Mouse (Mus musculus) embryonic facial prominence, embryonic 11.5 days (tissue): Measurements from ENCODE around the gene P4hb. TPM values are rescaled to one million over a fixed set of nuclear protein-coding genes. Genes with fewer than 3 reads are reported as not detected.
"Not testable (repeated sequence)": the region's sequence is repeated elsewhere in the genome, so short reads cannot be mapped to it uniquely, and the experiment has no call there.

Source experiments
- ATAC-seq: fragments of 200-750 bp; cut with Nextera tagmentation; replicated peaks from 2 replicates; pipeline ENCODE4 v1.8.0; 2017; ENCODE audit warnings: low read depth; ENCODE audit not compliant: insufficient number of reproducible peaks, low FRiP score, low TSS enrichment
- DNase-seq: peaks from one replicate; pipeline ENCODE4 v3.0.0-alpha.2; 2015; ENCODE audit warnings: low spot score
- H3K27ac ChIP-seq: fragments of 300-500 bp; sonication (generic); replicated peaks from 2 replicates; pipeline ENCODE4 v1.5.1; 2014; ENCODE audit warnings: mild to moderate bottlenecking, low read depth, low read length, control low read depth
- H3K27me3 ChIP-seq: fragments of 300-500 bp; sonication (generic); 2 replicates; pipeline ENCODE4 v1.6.1; 2014; ENCODE audit warnings: mild to moderate bottlenecking, low read length, moderate library complexity, mixed read lengths; ENCODE audit not compliant: control insufficient read depth, insufficient read depth
- H3K36me3 ChIP-seq: fragments of 300-500 bp; sonication (generic); replicated peaks from 2 replicates; pipeline ENCODE4 v1.6.1; 2014; ENCODE audit warnings: low read depth, mild to moderate bottlenecking, low read length, moderate library complexity, mixed read lengths; ENCODE audit not compliant: control insufficient read depth, insufficient read depth
- H3K4me1 ChIP-seq: fragments of 300-500 bp; sonication (generic); 2 replicates; pipeline ENCODE4 v1.6.1; 2014; ENCODE audit warnings: low read length, mixed read lengths; ENCODE audit not compliant: control insufficient read depth, insufficient read depth
- H3K4me2 ChIP-seq: fragments of 300-500 bp; sonication (generic); 2 replicates; pipeline ENCODE4 v1.6.1; 2014; ENCODE audit warnings: low read depth, mild to moderate bottlenecking, control low read depth, low read length, moderate library complexity
- H3K4me3 ChIP-seq: fragments of 300-500 bp; sonication (generic); 2 replicates; pipeline ENCODE4 v1.5.1; 2014; ENCODE audit warnings: low read depth, low read length, control low read depth
- H3K9ac ChIP-seq: fragments of 300-500 bp; sonication (generic); replicated peaks from 2 replicates; pipeline ENCODE4 v1.6.1; 2014; ENCODE audit warnings: mild to moderate bottlenecking, control low read depth, low read length
- H3K9me3 ChIP-seq: fragments of 300-500 bp; sonication (generic); replicated peaks from 2 replicates; pipeline ENCODE4 v1.6.1; 2016; ENCODE audit warnings: mild to moderate bottlenecking, low read length, inconsistent platforms, mixed read lengths; ENCODE audit not compliant: control insufficient read depth
- whole genome bisulfite sequencing: fragments of 180-500 bp; shearing (Covaris S2); extraction: QIAGEN DNeasy Blood & Tissue Kit; methylation state at CpG from one replicate; pipeline ENCODE4 v1.1.7; 2014; 5-methylcytosine and 5-hydroxymethylcytosine counted together
- polyA plus RNA-seq: library from polyadenylated mRNA; unstranded; fragments of >200 nt; fragmentation: Nextera tagmentation; extraction: Ambion mirVana; gene quantifications from 2 replicates; pipeline ENCODE4 v1.2.1, GENCODE M21; 2014

Gene P4hb
- polyA plus RNA-seq, 1 experiment from 2014 or later: 626 TPM

DNA sequence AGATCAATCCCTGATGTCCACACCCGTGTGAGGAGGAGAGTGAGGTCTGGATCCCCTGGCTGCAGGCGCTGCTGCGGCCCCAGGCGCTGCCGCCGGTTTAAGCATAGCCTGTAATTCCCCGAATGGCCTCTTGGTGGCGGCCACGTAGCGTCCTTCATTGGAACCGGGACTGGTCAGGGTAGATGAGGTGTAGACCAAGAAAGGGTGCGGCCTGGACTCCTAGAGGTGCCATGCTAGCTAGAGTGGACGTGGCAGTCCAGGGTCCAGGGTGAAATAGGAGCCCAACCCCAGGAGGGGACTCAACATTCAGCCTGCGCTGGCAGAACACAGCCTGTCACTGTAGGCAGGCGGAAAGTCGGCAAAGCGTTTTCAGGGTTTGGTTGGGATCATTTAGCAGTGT lies 57.4 kb downstream of the P4hb start:
- Histone ChIP-seq H3K27ac (no peak overlapping the region), H3K4me3 (no peak overlapping the region), H3K27me3 (no peaks in the 10 kb centered on the region), H3K4me1 (no peaks in the 10 kb centered on the region; the same call in 1 of the 2 replicates), H3K36me3 (no peaks in the 10 kb centered on the region), H3K4me2 (no peak overlapping the region), H3K9ac (no peak overlapping the region), H3K9me3 (no peaks in the 10 kb centered on the region)
- ATAC-seq (no peak; the same call in 1 of the 2 replicates), DNase-seq (peak; percentile 85)
- WGBS: 18% methylated on average over 17 of the region's 17 CpGs

DNA sequence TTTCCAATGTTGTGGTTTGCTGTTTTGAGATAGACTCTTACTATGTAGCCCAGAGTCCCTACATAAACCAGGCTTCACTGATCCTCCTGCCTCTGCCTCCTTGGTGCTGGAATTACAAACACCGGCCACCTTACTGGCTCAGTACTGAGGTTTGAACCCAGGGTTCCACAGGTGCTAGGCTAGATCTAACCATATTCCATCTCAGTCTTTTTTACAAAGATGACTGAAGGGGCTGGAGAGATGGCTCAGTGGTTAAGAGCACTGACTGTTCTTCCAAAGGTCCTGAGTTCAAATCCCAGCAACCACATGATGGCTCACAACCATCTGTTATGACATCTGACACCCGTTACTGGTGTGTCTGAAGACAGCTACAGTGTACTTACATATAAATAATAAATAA lies 58.8 kb downstream of the P4hb start:
- not testable (repeated sequence) for DNase-seq, ATAC-seq
- 84% methylated on average over 2 of the region's 2 CpGs for WGBS

DNA sequence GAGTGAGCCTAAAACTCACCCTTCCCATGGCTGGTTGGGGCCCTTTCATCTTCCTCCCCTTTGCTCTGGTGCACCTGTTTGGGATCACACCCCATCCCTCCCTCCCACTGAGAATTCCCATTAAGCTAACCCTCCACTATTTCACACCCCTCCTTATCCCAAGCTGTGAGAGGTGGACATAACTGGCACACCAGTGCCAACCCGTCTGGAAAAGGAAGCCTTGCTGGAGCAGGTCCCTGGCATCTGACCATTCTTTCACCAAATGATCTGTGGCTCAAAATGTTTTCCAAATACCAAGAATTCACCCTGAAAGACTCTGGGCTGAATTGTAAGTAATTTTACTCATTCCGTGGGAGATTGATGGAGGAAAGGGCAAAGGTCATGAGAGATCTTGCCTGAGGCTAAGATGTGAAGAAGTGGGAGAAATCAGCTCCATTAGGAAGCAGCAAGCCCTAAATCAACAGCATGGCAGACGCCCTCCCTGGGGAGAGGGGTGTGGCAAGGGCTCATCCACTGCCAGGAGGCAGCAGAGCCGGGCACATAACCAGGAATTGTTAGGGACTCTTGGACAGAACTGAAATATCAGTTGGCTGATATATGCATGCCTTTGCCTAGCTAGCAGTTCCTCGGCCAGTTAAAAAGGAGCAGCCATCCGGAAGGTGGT lies 60.1 kb downstream of the P4hb start:
- no peak overlapping the region for H3K9ac ChIP-seq
- no peak overlapping the region for H3K27ac ChIP-seq
- no peak for ATAC-seq
- H3K9me3 ChIP-seq: no peaks in the 10 kb centered on the region
- no peaks in the 10 kb centered on the region for H3K36me3 ChIP-seq
- H3K27me3 ChIP-seq: no peaks in the 10 kb centered on the region
- DNase-seq: no peak
- no peak overlapping the region for H3K4me2 ChIP-seq
- WGBS: 35% methylated on average over 6 of the region's 6 CpGs
- no peak overlapping the region for H3K4me3 ChIP-seq
- H3K4me1 ChIP-seq: no peaks in the 10 kb centered on the region; the same call in 1 of the 2 replicates

More for the DNA sequence above, 58.8 kb downstream of the P4hb start:
- not testable (repeated sequence) for H3K27me3 ChIP-seq, H3K9me3 ChIP-seq, H3K27ac ChIP-seq, H3K4me3 ChIP-seq, H3K36me3 ChIP-seq, H3K4me1 ChIP-seq, H3K9ac ChIP-seq, H3K4me2 ChIP-seq

DNA sequence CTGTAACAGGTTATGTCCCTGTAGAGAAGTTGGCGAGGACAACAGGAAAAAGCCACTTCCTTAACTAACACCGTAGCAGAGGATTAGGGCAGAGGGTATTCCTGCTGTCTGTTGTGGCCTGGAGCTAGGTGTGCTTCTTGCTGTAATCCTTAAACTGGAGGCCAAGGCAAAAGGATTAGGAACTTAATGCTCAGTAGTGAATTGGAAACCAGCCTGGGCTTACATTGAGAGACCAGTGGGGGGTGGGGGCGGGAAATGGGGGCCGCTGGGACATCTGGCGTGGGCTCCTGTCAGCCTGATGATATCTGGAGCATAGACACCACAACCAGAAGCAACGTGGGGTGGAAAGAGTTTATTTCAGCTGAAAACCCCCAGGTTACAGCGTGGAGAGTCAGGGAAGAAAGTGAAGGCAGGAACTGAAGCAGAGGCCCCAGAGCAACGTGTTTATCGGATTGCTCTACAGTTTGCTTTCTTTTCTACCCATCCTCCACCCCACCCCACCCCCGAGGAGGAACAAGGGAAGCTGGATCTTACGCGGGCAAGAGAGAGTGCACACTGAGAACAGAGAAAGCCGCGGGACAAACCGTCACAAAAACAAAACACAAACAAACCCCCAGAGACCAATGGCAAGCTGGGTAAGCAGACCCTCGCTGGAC lies 62.5 kb downstream of the P4hb start:
- H3K27me3 ChIP-seq: no peaks in the 10 kb centered on the region
- H3K4me1 ChIP-seq: no peaks in the 10 kb centered on the region; the same call in 1 of the 2 replicates
- H3K4me3 ChIP-seq: 0 out of 2 replicates have a peak overlapping the region, but pooled peaks have one; percentile 6
- WGBS: 4% methylated on average over 16 of the region's 16 CpGs
- H3K4me2 ChIP-seq: peak overlapping the region; percentile 40
- peak overlapping the region; percentile 61 for H3K9ac ChIP-seq
- no peaks in the 10 kb centered on the region for H3K9me3 ChIP-seq
- no peaks in the 10 kb centered on the region for H3K36me3 ChIP-seq
- DNase-seq (peak; percentile 48), ATAC-seq (no peak)
- H3K27ac ChIP-seq: no peak overlapping the region; the same call in 1 of the 2 replicates

Other genes starting within 250 kb of the P4hb start
- 3,237 and 3,434 TPM in 2 replicates for gene Actg1, start 224.7 kb downstream of the P4hb start, polyA plus RNA-seq
- gene Fscn2, start 211.7 kb downstream of the P4hb start, polyA plus RNA-seq: 0.20 and 0.28 TPM in 2 replicates
- 20.5 and 24.2 TPM in 2 replicates for gene Faap100, start 194.5 kb downstream of the P4hb start, polyA plus RNA-seq
- 42.5 and 44.2 TPM in 2 replicates for gene Nploc4, start 135.5 kb downstream of the P4hb start, polyA plus RNA-seq
- gene Tspan10, start 130.6 kb downstream of the P4hb start, polyA plus RNA-seq: 0.56 and 1.2 TPM in 2 replicates
- gene Pde6g, start 119.8 kb downstream of the P4hb start, polyA plus RNA-seq: 0.48 TPM in 1 of 2 replicates, not detected in the other
- 12.2 and 13.0 TPM in 2 replicates for gene Oxld1, start 115.2 kb downstream of the P4hb start, polyA plus RNA-seq
- gene Ccdc137, start 115.1 kb downstream of the P4hb start, polyA plus RNA-seq: 26.7 and 28.5 TPM in 2 replicates
- 52.3 and 60.5 TPM in 2 replicates for gene Arl16, start 105.6 kb downstream of the P4hb start, polyA plus RNA-seq
- gene Mrpl12, start 88.6 kb downstream of the P4hb start, polyA plus RNA-seq: 161 and 162 TPM in 2 replicates
- gene Slc25a10, start 81.4 kb downstream of the P4hb start, polyA plus RNA-seq: 46.9 and 53.6 TPM in 2 replicates
- 0.43 and 0.91 TPM in 2 replicates for gene Gcgr, start 42.6 kb downstream of the P4hb start, polyA plus RNA-seq
- 223 and 249 TPM in 2 replicates for gene Mcrip1, start 23.5 kb downstream of the P4hb start, polyA plus RNA-seq
- gene Ppp1r27, start 22.1 kb downstream of the P4hb start, polyA plus RNA-seq: not detected in 2 replicates
- 511 and 567 TPM in 2 replicates for gene Arhgdia, start 8.4 kb upstream of the P4hb start, polyA plus RNA-seq
- gene Alyref, start 25.1 kb upstream of the P4hb start, polyA plus RNA-seq: 748 and 893 TPM in 2 replicates
- 177 and 197 TPM in 2 replicates for gene Anapc11, start 25.2 kb upstream of the P4hb start, polyA plus RNA-seq
- not detected in 2 replicates for gene Npb, start 35.2 kb upstream of the P4hb start, polyA plus RNA-seq
- gene Pcyt2, start 44.7 kb upstream of the P4hb start, polyA plus RNA-seq: 75.3 and 76.9 TPM in 2 replicates
- 20.7 and 20.8 TPM in 2 replicates for gene Sirt7, start 52.0 kb upstream of the P4hb start, polyA plus RNA-seq
- 16.7 and 18.1 TPM in 2 replicates for gene Mafg, start 60.3 kb upstream of the P4hb start, polyA plus RNA-seq
- gene Pycr1, start 70.5 kb upstream of the P4hb start, polyA plus RNA-seq: 26.3 and 27.1 TPM in 2 replicates
- not detected in 2 replicates for gene Myadml2, start 74.9 kb upstream of the P4hb start, polyA plus RNA-seq
- gene Notum, start 87.9 kb upstream of the P4hb start, polyA plus RNA-seq: 2.5 and 3.2 TPM in 2 replicates
- 99.6 and 107 TPM in 2 replicates for gene Aspscr1, start 99.7 kb upstream of the P4hb start, polyA plus RNA-seq
- gene Cenpx, start 140.5 kb upstream of the P4hb start, polyA plus RNA-seq: 118 and 124 TPM in 2 replicates
- 35.0 and 35.9 TPM in 2 replicates for gene Lrrc45, start 140.7 kb upstream of the P4hb start, polyA plus RNA-seq
- gene Rac3, start 148.2 kb upstream of the P4hb start, polyA plus RNA-seq: 9.7 and 10.9 TPM in 2 replicates
- 10.7 and 11.7 TPM in 2 replicates for gene Dcxr, start 154.0 kb upstream of the P4hb start, polyA plus RNA-seq
- 3.3 and 3.7 TPM in 2 replicates for gene Cbr2, start 158.9 kb upstream of the P4hb start, polyA plus RNA-seq
- 9.0 and 11.0 TPM in 2 replicates for gene Hmga1b, start 189.5 kb upstream of the P4hb start, polyA plus RNA-seq
- 16.2 and 21.2 TPM in 2 replicates for gene Rfng, start 211.0 kb upstream of the P4hb start, polyA plus RNA-seq
- 262 and 276 TPM in 2 replicates for gene Gps1, start 211.0 kb upstream of the P4hb start, polyA plus RNA-seq
- gene Dus1l, start 223.2 kb upstream of the P4hb start, polyA plus RNA-seq: 72.4 and 72.8 TPM in 2 replicates